Mouse (Mus musculus) MEL (cell line): Measurements from ENCODE around the gene Acly.
A peak's percentile ranks its signal among the peaks of the same experiment; 100 is the strongest.

Source experiments
- CTCF ChIP-seq, 3 experiments: IDR thresholded peaks in 2 of 3; conservative IDR thresholded peaks in 1 of 3; 2 replicates each; pipeline ENCODE4 v1.5.1; 2011 to 2012; ENCODE audit warnings: low read length in 3 of 3, low read depth in 2 of 3, mild to moderate bottlenecking in 2 of 3, improper control_type of control experiment in 1 of 3, inconsistent platforms in 1 of 3, mixed read lengths in 1 of 3, moderate library complexity in 1 of 3; ENCODE audit not compliant: control insufficient read depth in 1 of 3, insufficient read depth in 1 of 3, poor library complexity in 1 of 3, severe bottlenecking in 1 of 3
- E2F4 ChIP-seq: IDR thresholded peaks from 2 replicates; pipeline ENCODE4 v1.6.1; 2011; ENCODE audit warnings: low read depth, low read length, improper control_type of control experiment, borderline replicate concordance
- GABPA ChIP-seq: IDR thresholded peaks from 2 replicates; pipeline ENCODE4 v1.6.1; 2012; ENCODE audit warnings: low read depth, mild to moderate bottlenecking, inconsistent platforms, low read length, improper control_type of control experiment, moderate library complexity
- GATA1 ChIP-seq: IDR thresholded peaks from 2 replicates; pipeline ENCODE4 v1.6.1; 2011; ENCODE audit warnings: low read depth, low read length, improper control_type of control experiment
- JUND ChIP-seq: IDR thresholded peaks from 2 replicates; pipeline ENCODE4 v1.6.1; 2011; ENCODE audit warnings: low read depth, mild to moderate bottlenecking, improper control_type of control experiment, low read length
- MAX ChIP-seq: IDR thresholded peaks from 2 replicates; pipeline ENCODE4 v1.6.1; 2011; ENCODE audit warnings: low read length, improper control_type of control experiment
- MEF2A ChIP-seq: IDR thresholded peaks from 2 replicates; pipeline ENCODE4 v1.6.1; 2014; ENCODE audit warnings: low read depth, mild to moderate bottlenecking, inconsistent platforms, low read length, improper control_type of control experiment; ENCODE audit not compliant: poor library complexity, insufficient replicate concordance, severe bottlenecking; ENCODE audit errors: extremely low read depth
- POLR2AphosphoS5 ChIP-seq: IDR thresholded peaks from 2 replicates; pipeline ENCODE4 v1.6.1; 2012; ENCODE audit warnings: low read depth, borderline replicate concordance, mild to moderate bottlenecking, inconsistent platforms, low read length, moderate library complexity, mixed read lengths
- RCOR1 ChIP-seq: IDR thresholded peaks from 2 replicates; pipeline ENCODE4 v1.6.1; 2012; ENCODE audit warnings: low read depth, mild to moderate bottlenecking, inconsistent platforms, low read length, improper control_type of control experiment
- USF1 ChIP-seq: IDR thresholded peaks from 2 replicates; pipeline ENCODE4 v1.6.1; 2014; ENCODE audit warnings: low read depth, mild to moderate bottlenecking, inconsistent platforms, low read length, improper control_type of control experiment, moderate library complexity

- TF ChIP-seq E2F4: no peak
- TF ChIP-seq POLR2AphosphoS5: no peak
- peak; percentile 40 to 85 (median 49) for TF ChIP-seq CTCF (IDR thresholded peaks at IDR 0.05 in 2 of 3, conservative IDR thresholded peaks at IDR 0.05 in 1 of 3; ENCODE audit: control insufficient read depth in 1 of 3, insufficient read depth in 1 of 3, low read depth in 2 of 3, low read length in 3 of 3, poor library complexity in 1 of 3, severe bottlenecking in 1 of 3)
- TF ChIP-seq MAX: peak; percentile 50; the same call in 1 of the 2 replicates
- TF ChIP-seq GABPA: no peak
- TF ChIP-seq MEF2A: no peak
- TF ChIP-seq GATA1: no peak
- TF ChIP-seq USF1: no peak
- no peak for TF ChIP-seq JUND
- no peak for TF ChIP-seq RCOR1
These were observed 36.8 kb downstream of the Acly start for GRCm38 (mm10) chr11:100490951-100491350.
